Mouse (Mus musculus) neural tube, embryonic 12.5 days (tissue): Measurements from ENCODE around the gene Trpv2. TPM values are rescaled to one million over a fixed set of nuclear protein-coding genes. Genes with fewer than 3 reads are reported as not detected.
A peak's percentile ranks its signal among the peaks of the same experiment; 100 is the strongest.

Experiments used
- ATAC-seq: fragments of 200-750 bp; cut with Nextera tagmentation; 2 replicates; pipeline ENCODE4 v1.8.0; 2017; ENCODE audit warnings: low read depth, mild to moderate bottlenecking, moderate TSS enrichment, moderate library complexity; ENCODE audit not compliant: low FRiP score
- H3K27ac ChIP-seq: fragments of 300-500 bp; sonication (generic); 2 replicates; pipeline ENCODE4 v1.5.1; 2016
- H3K27me3 ChIP-seq: fragments of 300-500 bp; sonication (generic); replicated peaks from 2 replicates; pipeline ENCODE4 v1.6.1; 2016; ENCODE audit warnings: mild to moderate bottlenecking
- H3K36me3 ChIP-seq: fragments of 300-500 bp; sonication (generic); 2 replicates; pipeline ENCODE4 v1.6.1; 2016; ENCODE audit warnings: mild to moderate bottlenecking
- H3K4me1 ChIP-seq: fragments of 300-500 bp; sonication (generic); 2 replicates; pipeline ENCODE4 v1.6.1; 2016
- H3K4me2 ChIP-seq: fragments of 300-500 bp; sonication (generic); replicated peaks from 2 replicates; pipeline ENCODE4 v1.6.1; 2016; ENCODE audit warnings: mild to moderate bottlenecking
- H3K4me3 ChIP-seq: fragments of 300-500 bp; sonication (generic); 2 replicates; pipeline ENCODE4 v1.5.1; 2016
- H3K9ac ChIP-seq: fragments of 300-500 bp; sonication (generic); 2 replicates; pipeline ENCODE4 v1.6.1; 2016; ENCODE audit warnings: mild to moderate bottlenecking
- H3K9me3 ChIP-seq: fragments of 300-500 bp; sonication (generic); 2 replicates; pipeline ENCODE4 v1.6.1; 2016; ENCODE audit warnings: mild to moderate bottlenecking
- WGBS: fragments of 180-500 bp; shearing (Covaris S2); methylation state at CpG from one replicate; pipeline ENCODE4 v1.1.7; 2016; 5-methylcytosine and 5-hydroxymethylcytosine counted together
- polyA plus RNA-seq: library from polyadenylated mRNA; unstranded; fragments of >200 nt; fragmentation: Nextera tagmentation; extraction: Ambion mirVana; gene quantifications from 2 replicates; pipeline ENCODE4 v1.2.1, GENCODE M21; 2016

Trpv2 gene
- polyA plus RNA-seq, 1 experiment from 2014 or later, result 18.0 TPM

GRCm38 (mm10) chr11:62563590-62563989 lies 10.7 kb upstream of the Trpv2 start:
- Histone ChIP-seq H3K27ac (no peak overlapping the region), H3K27me3 (no peaks in the 10 kb centered on the region), H3K9me3 (no peaks in the 10 kb centered on the region), H3K4me2 (no peak overlapping the region), H3K4me3 (no peak overlapping the region), H3K36me3 (no peaks in the 10 kb centered on the region), H3K4me1 (no peaks in the 10 kb centered on the region), H3K9ac (no peak overlapping the region)
- ATAC-seq, result no peak
- WGBS, result 85% methylated on average over 2 of the region's 2 CpGs

GRCm38 (mm10) chr11:62565747-62566146 lies 8.5 kb upstream of the Trpv2 start:
- no peak overlapping the region for H3K9ac ChIP-seq
- H3K36me3 ChIP-seq, result no peaks in the 10 kb centered on the region
- no peak overlapping the region for H3K4me2 ChIP-seq
- 80% methylated on average over 7 of the region's 7 CpGs for WGBS
- no peaks in the 10 kb centered on the region for H3K27me3 ChIP-seq
- no peak overlapping the region for H3K27ac ChIP-seq
- H3K4me1 ChIP-seq, result no peaks in the 10 kb centered on the region
- H3K9me3 ChIP-seq, result no peaks in the 10 kb centered on the region
- no peak for ATAC-seq
- no peak overlapping the region for H3K4me3 ChIP-seq

GRCm38 (mm10) chr11:62566211-62566610 lies 8.1 kb upstream of the Trpv2 start:
- Histone ChIP-seq H3K4me2 (no peak overlapping the region), H3K27me3 (no peaks in the 10 kb centered on the region), H3K27ac (no peak overlapping the region), H3K36me3 (no peaks in the 10 kb centered on the region), H3K4me1 (no peaks in the 10 kb centered on the region), H3K4me3 (no peak overlapping the region), H3K9ac (no peak overlapping the region), H3K9me3 (no peaks in the 10 kb centered on the region)
- WGBS, result 71% methylated on average over 1 of the region's 1 CpGs
- ATAC-seq, result no peak

GRCm38 (mm10) chr11:62568300-62568699 lies 6.0 kb upstream of the Trpv2 start:
- no peaks in the 10 kb centered on the region for H3K36me3 ChIP-seq
- H3K27ac ChIP-seq, result no peak overlapping the region
- H3K9me3 ChIP-seq, result no peaks in the 10 kb centered on the region
- no peaks in the 10 kb centered on the region for H3K27me3 ChIP-seq
- 75% methylated on average over 3 of the region's 3 CpGs for WGBS
- ATAC-seq, result no peak
- H3K4me3 ChIP-seq, result no peak overlapping the region
- H3K9ac ChIP-seq, result no peak overlapping the region
- H3K4me1 ChIP-seq, result no peaks in the 10 kb centered on the region
- H3K4me2 ChIP-seq, result no peak overlapping the region

- Histone ChIP-seq H3K4me3 (no peak overlapping the region), H3K27me3 (peaks cover 9% of the 10 kb centered on the region), H3K27ac (no peak overlapping the region), H3K9ac (no peak overlapping the region), H3K4me1 (peaks cover 9% of the 10 kb centered on the region), H3K4me2 (no peak overlapping the region), H3K9me3 (no peaks in the 10 kb centered on the region), H3K36me3 (no peaks in the 10 kb centered on the region)
- no peak for ATAC-seq
- 84% methylated on average over 4 of the region's 4 CpGs for WGBS
Observed at GRCm38 (mm10) chr11:62574703-62575085, 408 bp downstream of the Trpv2 start.

GRCm38 (mm10) chr11:62575297-62575658 lies 992 bp downstream of the Trpv2 start:
- Histone ChIP-seq H3K4me1 (peaks cover 9% of the 10 kb centered on the region), H3K27ac (no peak overlapping the region), H3K9ac (peak overlapping the region; percentile 60), H3K4me2 (peak overlapping the region; percentile 99), H3K27me3 (peaks cover 9% of the 10 kb centered on the region), H3K36me3 (no peaks in the 10 kb centered on the region), H3K9me3 (no peaks in the 10 kb centered on the region), H3K4me3 (peak overlapping the region; percentile 49)
- peak; percentile 78 for ATAC-seq
- 3% methylated on average over 9 of the region's 9 CpGs for WGBS

- peak; percentile 76 for ATAC-seq
- H3K4me3 ChIP-seq, result peak overlapping the region; percentile 49
- H3K36me3 ChIP-seq, result no peaks in the 10 kb centered on the region
- H3K9me3 ChIP-seq, result no peaks in the 10 kb centered on the region
- H3K27me3 ChIP-seq, result peaks cover 9% of the 10 kb centered on the region
- H3K4me2 ChIP-seq, result peak overlapping the region; percentile 99
- peaks cover 9% of the 10 kb centered on the region for H3K4me1 ChIP-seq
- H3K27ac ChIP-seq, result no peak overlapping the region
- 5% methylated on average over 27 of the region's 27 CpGs for WGBS
- H3K9ac ChIP-seq, result peak overlapping the region; percentile 60
Observed at GRCm38 (mm10) chr11:62575659-62576438, 1.6 kb downstream of the Trpv2 start.

GRCm38 (mm10) chr11:62576530-62577152 lies 2.4 kb downstream of the Trpv2 start:
- peaks cover 9% of the 10 kb centered on the region for H3K4me1 ChIP-seq
- ATAC-seq, result no peak

GRCm38 (mm10) chr11:62583031-62583430 lies 8.7 kb downstream of the Trpv2 start:
- no peaks in the 10 kb centered on the region for H3K27me3 ChIP-seq
- no peak overlapping the region for H3K27ac ChIP-seq
- no peak overlapping the region for H3K4me3 ChIP-seq
- H3K9ac ChIP-seq, result no peak overlapping the region
- H3K4me1 ChIP-seq, result no peaks in the 10 kb centered on the region
- no peak for ATAC-seq
- H3K9me3 ChIP-seq, result no peaks in the 10 kb centered on the region
- WGBS, result 75% methylated on average over 6 of the region's 6 CpGs
- no peak overlapping the region for H3K4me2 ChIP-seq
- 0 out of 2 replicates have a peak, but pooled peaks cover 2% of the 10 kb centered on the region for H3K36me3 ChIP-seq

More at GRCm38 (mm10) chr11:62576530-62577152, 2.4 kb downstream of the Trpv2 start:
- no peaks in the 10 kb centered on the region for H3K36me3 ChIP-seq
- H3K27ac ChIP-seq, result no peak overlapping the region
- peaks cover 9% of the 10 kb centered on the region for H3K27me3 ChIP-seq
- H3K4me2 ChIP-seq, result peak overlapping the region; percentile 99
- WGBS, result 67% methylated on average over 16 of the region's 16 CpGs
- H3K4me3 ChIP-seq, result peak overlapping the region; percentile 49
- H3K9me3 ChIP-seq, result no peaks in the 10 kb centered on the region
- peak overlapping the region; percentile 60 for H3K9ac ChIP-seq

- no peak overlapping the region for H3K4me2 ChIP-seq
- H3K36me3 ChIP-seq, result 0 out of 2 replicates have a peak, but pooled peaks cover 2% of the 10 kb centered on the region
- WGBS, result 80% methylated on average over 9 of the region's 9 CpGs
- ATAC-seq, result no peak
- H3K9me3 ChIP-seq, result no peaks in the 10 kb centered on the region
- H3K9ac ChIP-seq, result no peak overlapping the region
- no peaks in the 10 kb centered on the region for H3K27me3 ChIP-seq
- H3K4me1 ChIP-seq, result no peaks in the 10 kb centered on the region
- no peak overlapping the region for H3K4me3 ChIP-seq
- no peak overlapping the region for H3K27ac ChIP-seq
Observed at GRCm38 (mm10) chr11:62584671-62585206, 10.5 kb downstream of the Trpv2 start.

GRCm38 (mm10) chr11:62587034-62587433 lies 12.7 kb downstream of the Trpv2 start:
- ATAC-seq, result no peak
- 85% methylated on average over 5 of the region's 5 CpGs for WGBS
- Histone ChIP-seq H3K27ac (no peak overlapping the region), H3K9me3 (no peaks in the 10 kb centered on the region), H3K27me3 (no peaks in the 10 kb centered on the region), H3K4me1 (no peaks in the 10 kb centered on the region), H3K4me2 (no peak overlapping the region), H3K9ac (no peak overlapping the region), H3K4me3 (no peak overlapping the region), H3K36me3 (0 out of 2 replicates have a peak, but pooled peaks cover 2% of the 10 kb centered on the region)

- Histone ChIP-seq H3K9ac (no peak overlapping the region), H3K4me2 (no peak overlapping the region)
- WGBS, result 83% methylated on average over 10 of the region's 10 CpGs
Observed at GRCm38 (mm10) chr11:62589391-62589790, 15.1 kb downstream of the Trpv2 start.

More at GRCm38 (mm10) chr11:62589391-62589790, 15.1 kb downstream of the Trpv2 start:
- ATAC-seq, result no peak
- H3K36me3 ChIP-seq, result 0 out of 2 replicates have a peak, but pooled peaks cover 2% of the 10 kb centered on the region
- H3K4me1 ChIP-seq, result no peaks in the 10 kb centered on the region
- no peak overlapping the region for H3K4me3 ChIP-seq
- no peak overlapping the region for H3K27ac ChIP-seq
- H3K27me3 ChIP-seq, result no peaks in the 10 kb centered on the region
- H3K9me3 ChIP-seq, result no peaks in the 10 kb centered on the region
